Mouse (Mus musculus) testis, adult 2 months (tissue): ENCODE measurements around the gene Gbp2b. TPM values are rescaled to one million over a fixed set of nuclear protein-coding genes. Genes with fewer than 3 reads are reported as not detected.
A peak's percentile ranks its signal among the peaks of the same experiment; 100 is the strongest.

Experiments used
- H3K27ac ChIP-seq: fragments of 200-500 bp; 2 replicates; pipeline ENCODE4 v1.5.1; 2012; ENCODE audit warnings: low read depth, low read length; ENCODE audit not compliant: control insufficient read depth, insufficient read depth
- H3K27me3 ChIP-seq: fragments of 200-500 bp; 2 replicates; pipeline ENCODE4 v1.6.1; 2012; ENCODE audit warnings: mild to moderate bottlenecking, low read length, moderate library complexity; ENCODE audit not compliant: control insufficient read depth, insufficient read depth
- H3K36me3 ChIP-seq: fragments of 200-500 bp; 2 replicates; pipeline ENCODE4 v1.6.1; 2012; ENCODE audit warnings: mild to moderate bottlenecking, low read length; ENCODE audit not compliant: control insufficient read depth, insufficient read depth
- H3K4me1 ChIP-seq: fragments of 200-500 bp; 2 replicates; pipeline ENCODE4 v1.6.1; 2012; ENCODE audit warnings: low read length; ENCODE audit not compliant: control insufficient read depth, insufficient read depth
- H3K4me3 ChIP-seq: fragments of 200-500 bp; 2 replicates; pipeline ENCODE4 v1.5.1; 2012; ENCODE audit warnings: low read depth, mild to moderate bottlenecking, low read length, moderate library complexity, mixed read lengths; ENCODE audit not compliant: control insufficient read depth
- CTCF ChIP-seq: fragments of 200-500 bp; IDR thresholded peaks from 2 replicates; pipeline ENCODE4 v1.5.1; 2012; ENCODE audit warnings: low read depth, mild to moderate bottlenecking, inconsistent platforms, low read length, moderate library complexity; ENCODE audit not compliant: control insufficient read depth, insufficient read depth, insufficient replicate concordance
- POLR2A ChIP-seq: fragments of 200-500 bp; IDR thresholded peaks from 2 replicates; pipeline ENCODE4 v1.6.1; 2012; ENCODE audit warnings: low read depth, mild to moderate bottlenecking, inconsistent platforms, low read length, moderate library complexity; ENCODE audit not compliant: control insufficient read depth
- polyA plus RNA-seq: library from polyadenylated mRNA; depleted of rRNA; stranded (reverse); fragments of >200 nt; gene quantifications from 2 replicates; pipeline ENCODE4 v1.2.3, GENCODE M21; 2012; rRNA removed

Gene Gbp2b
- polyA plus RNA-seq: 0.06 TPM in 1 of 2 replicates, not detected in the other

DNA sequence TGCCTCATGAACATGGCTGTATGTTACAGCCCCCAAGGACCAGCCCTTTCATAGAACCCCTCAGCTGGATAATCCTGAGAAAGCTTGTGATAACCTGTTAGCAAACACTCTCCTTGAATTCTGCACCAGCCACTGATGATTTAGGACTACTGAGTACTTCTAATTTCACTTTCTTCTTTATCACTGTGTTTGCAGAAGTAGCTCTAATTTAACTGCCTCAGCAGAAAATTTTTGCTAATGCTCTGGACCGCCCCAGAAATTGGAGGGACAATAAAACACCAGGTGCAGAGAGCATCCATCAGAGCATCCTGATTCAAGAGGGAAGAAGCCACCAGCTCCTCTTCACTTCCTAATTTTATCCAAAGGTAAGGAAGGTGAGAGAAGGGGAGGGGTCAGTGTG lies at the start of gene Gbp2b:
TSS of gene Gbp2b (plus strand) at position 301 of the 400 bp plus-strand sequence.
- H3K4me3 ChIP-seq: no peak within 1 kb of the TSS
- no peaks in the 10 kb centered on the region for H3K4me1 ChIP-seq
- H3K27ac ChIP-seq: no peak within 1 kb of the TSS
- H3K27me3 ChIP-seq: no peaks in the 10 kb centered on the region
- no peak for TF ChIP-seq CTCF
- TF ChIP-seq POLR2A: no peak
- no peaks in the 10 kb centered on the region for H3K36me3 ChIP-seq

DNA sequence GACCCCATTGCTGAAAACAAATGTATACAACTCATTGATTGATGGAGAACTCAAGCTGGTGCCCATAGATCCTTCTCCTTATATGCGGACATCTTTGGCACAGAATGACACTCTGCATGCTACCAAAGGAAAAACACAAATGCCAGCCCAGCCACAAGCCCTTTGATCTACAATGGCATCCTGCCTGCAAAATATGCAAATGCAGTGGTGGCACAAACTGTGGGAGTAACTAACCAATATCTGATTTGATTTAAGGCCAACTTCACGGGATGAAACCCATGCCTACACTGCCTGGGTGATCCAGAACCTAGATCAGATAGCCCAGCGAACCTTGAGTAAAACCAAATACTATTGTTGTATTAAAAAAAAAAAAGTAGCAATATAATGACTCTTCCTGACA lies 48.0 kb upstream of the Gbp2b start:
- Histone ChIP-seq H3K36me3 (no peaks in the 10 kb centered on the region), H3K4me3 (no peak overlapping the region), H3K4me1 (no peaks in the 10 kb centered on the region), H3K27ac (no peak overlapping the region), H3K27me3 (no peaks in the 10 kb centered on the region)
- no peak for TF ChIP-seq POLR2A
- no peak for TF ChIP-seq CTCF

DNA sequence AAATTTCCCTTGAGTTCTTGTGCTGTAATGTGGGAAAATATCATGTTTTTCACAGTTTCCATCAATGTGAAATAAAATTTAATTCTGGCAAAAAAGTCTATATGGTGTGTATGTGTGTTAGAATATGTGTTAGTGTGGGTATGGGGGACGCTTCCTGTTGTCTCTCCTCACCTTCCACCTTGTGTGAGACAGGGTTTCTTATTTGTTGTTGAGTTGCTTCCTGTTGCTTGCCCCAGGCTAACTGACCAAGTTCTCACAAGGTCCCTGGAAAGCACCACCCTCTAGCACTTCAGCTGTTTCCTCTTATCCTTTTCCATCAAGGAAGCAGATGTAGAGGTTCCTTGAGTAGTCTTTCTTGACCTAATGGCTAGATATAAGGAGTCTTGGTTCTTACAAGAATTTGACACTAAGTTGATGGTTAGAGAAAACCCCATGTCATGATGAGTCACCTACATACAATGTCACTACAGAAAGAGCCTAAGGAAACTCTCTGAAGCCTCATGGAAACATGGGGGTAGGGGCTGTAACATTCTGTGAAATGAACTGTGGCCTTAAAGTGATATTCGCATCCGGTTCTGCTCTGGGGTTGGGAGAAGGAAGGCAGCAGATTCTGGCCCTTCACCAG lies 44.5 kb upstream of the Gbp2b start:
- Histone ChIP-seq H3K27me3 (no peaks in the 10 kb centered on the region), H3K4me3 (no peak overlapping the region), H3K27ac (no peak overlapping the region), H3K4me1 (no peaks in the 10 kb centered on the region), H3K36me3 (no peaks in the 10 kb centered on the region)
- no peak for TF ChIP-seq POLR2A
- TF ChIP-seq CTCF: no peak

DNA sequence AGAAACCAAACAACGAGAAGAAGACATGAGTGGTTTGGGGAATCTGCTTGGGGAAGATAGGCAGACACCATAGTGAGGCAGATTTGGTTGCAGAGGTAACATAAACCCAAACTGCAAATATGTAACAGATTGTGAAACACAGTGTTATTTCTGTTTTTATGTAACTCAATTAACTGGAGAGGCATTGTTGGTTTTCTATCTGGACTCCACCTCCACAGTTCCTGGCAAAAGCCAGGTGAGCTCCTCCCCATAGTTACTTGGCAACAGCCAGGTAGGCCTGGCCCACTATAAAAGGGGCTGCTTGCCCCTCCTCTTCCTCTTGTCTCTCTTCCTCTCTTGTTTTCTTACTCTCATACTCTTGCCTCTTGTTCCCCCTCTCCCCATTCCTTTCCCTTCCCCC lies 40.0 kb upstream of the Gbp2b start:
- Histone ChIP-seq H3K27me3 (no peaks in the 10 kb centered on the region), H3K4me1 (no peaks in the 10 kb centered on the region), H3K27ac (no peak overlapping the region), H3K4me3 (no peak overlapping the region), H3K36me3 (no peaks in the 10 kb centered on the region)
- TF ChIP-seq POLR2A (no peak), CTCF (no peak)

DNA sequence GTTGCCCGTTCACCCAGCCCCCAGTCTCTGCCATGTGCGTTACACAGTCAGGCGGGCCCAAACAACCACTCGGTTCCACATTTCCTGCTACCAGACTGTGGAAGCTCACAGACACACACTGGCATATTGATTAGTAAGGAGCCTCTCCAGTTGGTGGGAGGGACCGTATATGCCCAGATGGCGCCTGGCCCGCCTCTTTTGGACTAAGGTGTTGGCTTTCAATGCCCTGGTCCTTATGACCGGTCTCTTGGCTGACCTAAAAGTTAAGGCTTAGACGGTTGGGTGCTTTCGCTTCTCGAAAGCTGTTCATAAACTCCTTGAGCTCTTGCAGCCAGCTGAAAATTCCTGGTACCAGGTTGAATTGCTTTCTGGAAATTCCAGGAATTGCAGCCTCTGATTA lies 39.0 kb upstream of the Gbp2b start:
- H3K4me3 ChIP-seq: no peak overlapping the region
- no peaks in the 10 kb centered on the region for H3K27me3 ChIP-seq
- no peak overlapping the region for H3K27ac ChIP-seq
- TF ChIP-seq POLR2A (no peak), CTCF (no peak)
- H3K36me3 ChIP-seq: no peaks in the 10 kb centered on the region
- H3K4me1 ChIP-seq: no peaks in the 10 kb centered on the region

DNA sequence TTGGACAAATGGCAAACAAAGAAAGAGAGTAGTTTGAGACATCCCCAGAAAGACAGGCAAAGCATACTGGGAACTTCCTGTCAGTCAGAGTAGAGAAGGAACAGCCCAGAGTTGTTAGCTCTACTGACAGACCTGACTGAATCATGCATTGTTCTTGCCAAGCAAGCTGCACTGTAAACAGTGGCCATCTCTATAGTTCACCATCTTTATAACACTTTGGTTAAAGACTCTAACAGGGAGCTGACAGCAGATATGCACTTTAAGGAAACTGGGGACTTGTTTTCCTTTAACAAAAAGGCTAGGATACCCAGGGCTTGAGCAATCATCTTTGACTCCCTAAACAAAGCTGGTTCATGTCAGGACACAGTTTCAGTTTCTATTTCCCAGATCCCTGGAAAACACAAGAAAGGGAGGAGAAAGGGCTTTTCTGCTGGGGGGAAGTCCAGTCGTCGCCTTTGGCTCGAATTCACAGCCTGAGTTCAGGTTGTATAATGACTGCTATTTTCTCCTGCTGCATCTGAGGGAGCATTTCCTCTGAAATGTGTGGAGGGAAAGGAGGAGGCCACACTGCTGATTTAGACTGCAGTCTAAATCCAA lies 34.9 kb upstream of the Gbp2b start, which contains the start of gene Gbp3:
TSS of gene Gbp3 (plus strand) at position 395 of the 597 bp plus-strand sequence.
- H3K27ac ChIP-seq: peak within 1 kb of the TSS; percentile 62; the same call in 1 of the 2 replicates
- no peaks in the 10 kb centered on the region for H3K36me3 ChIP-seq
- peaks cover 3% of the 10 kb centered on the region; the same call in 1 of the 2 replicates for H3K4me1 ChIP-seq
- H3K4me3 ChIP-seq: peak within 1 kb of the TSS; percentile 69
- H3K27me3 ChIP-seq: no peaks in the 10 kb centered on the region
- no peak for TF ChIP-seq CTCF
- no peak for TF ChIP-seq POLR2A

DNA sequence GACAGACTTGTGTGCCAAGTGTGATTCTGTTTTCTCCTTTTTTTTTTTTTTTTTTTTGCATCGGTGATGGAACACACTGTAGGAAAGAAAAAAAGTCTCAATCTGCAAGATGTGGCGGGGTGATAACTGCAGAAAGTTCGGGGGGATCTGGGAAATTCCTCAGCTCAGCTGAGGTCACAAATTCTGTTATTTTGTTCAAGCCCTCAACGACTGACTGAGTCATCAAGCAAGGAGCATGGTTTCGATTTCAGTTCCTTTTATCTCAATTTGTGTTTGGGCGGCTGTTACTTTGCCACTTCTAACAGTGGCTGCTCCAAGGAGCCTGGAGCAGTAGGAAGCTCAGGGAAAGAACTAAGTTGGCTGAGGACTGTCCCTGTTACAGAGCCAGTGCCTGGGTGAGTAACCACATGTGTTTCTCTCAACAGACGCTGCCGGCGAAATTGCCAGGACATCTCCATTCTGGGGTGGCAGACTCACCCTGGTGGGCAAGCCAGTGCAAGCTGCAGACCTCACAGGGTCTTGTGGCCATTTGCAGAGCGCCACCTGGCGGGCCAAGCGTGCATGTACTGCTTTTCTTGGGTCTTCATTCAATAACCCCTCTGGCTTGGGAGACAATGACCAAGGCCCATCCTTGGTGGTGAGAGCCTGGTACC lies 34.2 kb upstream of the Gbp2b start:
- TF ChIP-seq POLR2A: no peak
- peak; percentile 97 for TF ChIP-seq CTCF
- Histone ChIP-seq H3K36me3 (no peaks in the 10 kb centered on the region), H3K4me3 (peak overlapping the region; percentile 69), H3K4me1 (peaks cover 3% of the 10 kb centered on the region; the same call in 1 of the 2 replicates), H3K27ac (peak overlapping the region; percentile 62; the same call in 1 of the 2 replicates), H3K27me3 (no peaks in the 10 kb centered on the region)
